Mouse (Mus musculus): ENCODE measurements around the gene Fxyd6. TPM values are rescaled to one million over a fixed set of nuclear protein-coding genes. Genes with fewer than 3 reads are reported as not detected.

Fxyd6 gene
- total RNA-seq (2021) = 100 to 1,000 TPM in 1 of 2 experiments, 10 to 100 TPM in 1; 81.1 to 111 TPM
- long read RNA-seq, transcript Fxyd6-203 (8 exons, 1,789 nt) = major isoform, 53 of 96 reads
- long read RNA-seq, transcript Fxyd6-201 (8 exons, 1,788 nt) = minor isoform, 35 of 96 reads
- long read RNA-seq, partial matches to known transcripts = 6 of 96 reads
- long read RNA-seq, other reads (novel, unspliced or antisense) = 2 of 96 reads

DNA sequence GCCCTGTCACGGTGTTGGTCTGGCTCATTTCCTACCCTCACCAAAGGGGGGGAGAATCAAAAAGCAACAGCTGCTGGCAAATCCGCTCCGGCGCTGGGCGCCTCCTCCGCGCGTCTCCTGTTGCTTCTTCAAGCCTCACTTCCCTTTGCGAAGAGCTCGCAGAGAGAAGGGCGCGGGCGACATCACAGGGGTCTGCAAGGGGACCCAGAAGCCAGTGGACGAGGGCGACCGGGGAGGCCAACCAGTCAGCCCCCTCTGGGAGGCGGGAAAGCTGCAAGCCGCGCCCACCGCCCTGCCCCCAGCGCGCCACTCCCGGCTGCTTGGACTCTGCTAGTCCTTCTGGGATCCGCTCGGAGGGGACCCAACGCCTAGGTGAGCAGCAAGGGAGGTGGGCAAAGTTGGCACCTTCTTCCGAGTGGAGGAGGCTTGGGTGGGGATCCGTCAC lies at the start of gene Fxyd6:
Fxyd6 (plus strand) TSS at position 69 of the 445 bp plus-strand sequence.
- DNase-seq (ENCODE audit: low spot score in 2 of 2) = peak in 1 of 2 experiments; percentile 35

DNA sequence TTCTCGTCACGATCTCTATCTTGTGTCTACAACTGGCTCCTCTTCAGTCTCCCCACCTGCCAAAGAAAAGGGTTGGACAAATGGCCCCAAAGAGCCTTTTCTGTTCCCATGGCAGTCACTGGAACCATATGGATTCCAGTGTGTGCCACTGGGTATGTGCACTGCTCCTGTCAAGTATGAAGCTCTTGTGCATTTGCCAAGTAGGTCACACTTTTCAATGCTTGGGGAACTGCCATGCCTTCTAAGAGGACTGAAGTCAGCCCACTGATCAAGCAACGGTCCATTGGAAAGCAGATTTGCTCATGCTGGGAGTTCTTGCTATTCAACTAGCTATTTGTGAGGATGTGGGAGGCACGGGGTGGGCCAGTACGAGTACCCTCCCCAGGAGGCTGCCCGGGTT lies 48.5 kb upstream of the Fxyd6 start:
- no peak for DNase-seq (ENCODE audit: low spot score in 2 of 2)

DNA sequence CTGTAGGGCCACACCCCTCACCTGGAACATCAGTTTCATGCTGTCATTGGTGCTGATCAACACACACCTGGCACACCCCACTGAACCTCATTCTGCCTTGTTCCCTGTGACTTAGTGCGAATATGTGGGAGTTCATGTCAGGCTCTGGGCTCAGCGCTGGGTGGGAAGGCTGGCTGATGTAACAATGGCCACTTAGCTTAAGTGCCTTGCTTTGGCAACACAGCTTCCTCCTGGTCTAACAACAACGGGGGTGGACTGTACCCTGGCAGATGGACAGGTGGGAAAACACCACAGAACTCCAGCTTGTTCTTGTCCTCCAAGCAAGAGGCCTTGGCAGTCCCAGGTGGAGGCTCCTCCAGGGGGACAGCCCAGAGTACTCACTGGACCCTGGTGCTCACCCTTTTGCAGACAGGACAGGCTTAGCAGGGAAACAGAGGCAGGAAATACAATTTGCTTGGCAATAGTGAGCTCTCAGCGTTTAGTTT lies 48.0 kb upstream of the Fxyd6 start:
- no peak for DNase-seq (ENCODE audit: low spot score in 2 of 2)

DNA sequence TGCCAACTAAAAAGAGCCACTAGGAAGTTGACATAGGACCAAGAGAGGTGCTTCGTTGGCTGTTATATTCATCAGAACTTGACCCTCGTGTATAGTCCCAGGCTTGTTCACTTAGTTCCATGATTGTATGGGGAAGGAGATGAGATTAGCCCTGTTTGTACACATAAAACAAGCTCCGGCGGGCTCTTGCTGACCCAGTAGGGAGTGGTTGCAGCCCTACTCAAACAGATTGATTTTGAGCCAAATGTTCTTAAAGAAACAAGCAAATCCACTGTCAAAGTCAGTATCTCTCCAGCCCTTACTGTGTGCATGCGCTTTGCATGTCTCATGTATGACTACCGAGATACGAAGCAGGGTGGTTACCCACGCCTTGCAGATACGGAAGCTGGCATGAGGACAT lies 43.6 kb upstream of the Fxyd6 start:
- no peak for DNase-seq (ENCODE audit: low spot score in 2 of 2)

DNA sequence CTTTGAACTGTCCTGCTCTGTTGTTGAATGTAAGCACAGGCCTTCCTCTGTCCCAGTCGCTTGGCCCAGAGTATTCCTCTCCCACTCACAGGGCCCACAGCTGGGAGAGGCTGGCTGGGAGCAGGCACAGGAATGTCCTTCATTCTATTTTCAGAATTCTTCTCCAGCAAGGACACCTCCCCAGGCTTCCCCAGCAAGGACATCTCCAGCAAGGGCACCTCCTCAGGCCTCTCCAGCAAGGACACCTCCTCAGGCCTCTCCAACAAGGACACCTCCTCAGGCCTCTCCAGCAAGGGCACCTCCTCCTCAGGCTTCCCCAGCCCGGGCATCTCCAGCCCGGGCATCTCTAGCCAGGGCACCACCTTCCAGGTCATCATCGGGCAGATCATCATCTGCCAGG lies 41.7 kb upstream of the Fxyd6 start:
- DNase-seq (ENCODE audit: low spot score in 2 of 2) = no peak

- no peak for DNase-seq (ENCODE audit: low spot score in 2 of 2)
Observed at GRCm38 (mm10) chr9:45329577-45329976, 40.4 kb upstream of the Fxyd6 start.

DNA sequence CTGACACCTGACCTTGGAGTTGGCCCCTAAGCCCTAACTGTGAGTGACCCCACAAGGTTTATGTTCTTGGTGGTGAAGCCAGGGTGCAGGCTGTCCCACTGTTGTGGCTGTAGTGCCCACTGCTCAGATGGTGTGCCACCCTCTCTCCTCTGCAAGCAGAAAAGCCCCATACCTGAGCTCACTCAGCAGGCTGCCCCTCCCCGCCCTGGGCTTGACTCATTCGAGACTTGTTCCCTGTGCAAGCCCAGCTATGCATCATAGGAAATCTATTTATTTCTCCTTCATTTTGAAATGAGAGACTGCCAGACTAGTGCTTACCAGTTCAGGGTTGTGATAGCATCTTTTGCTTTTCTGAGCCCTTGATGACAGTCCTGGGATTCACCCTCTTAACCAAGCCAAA lies 32.6 kb upstream of the Fxyd6 start:
- DNase-seq (ENCODE audit: low spot score in 2 of 2) = no peak

DNA sequence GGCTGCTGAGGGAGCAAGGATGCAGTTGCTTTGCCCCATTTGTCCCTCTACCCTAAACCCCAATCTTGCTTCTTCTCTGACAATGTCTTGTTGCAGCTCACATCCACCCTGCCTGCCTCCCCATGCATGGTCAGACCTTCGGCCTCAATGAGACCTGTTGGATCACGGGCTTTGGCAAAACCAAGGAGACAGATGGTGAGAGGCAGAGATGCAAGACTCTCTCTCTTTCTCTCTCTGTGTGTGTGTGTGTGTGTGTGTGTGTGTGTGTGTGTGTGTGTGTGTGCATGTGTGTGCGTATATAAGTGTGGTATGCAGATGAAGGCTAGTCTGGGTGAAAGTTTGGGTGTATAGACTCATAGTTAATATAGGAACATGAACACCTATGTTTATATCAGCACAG lies 26.9 kb upstream of the Fxyd6 start:
- DNase-seq (ENCODE audit: low spot score in 2 of 2) = no peak

GRCm38 (mm10) chr9:45345516-45345915 lies 24.5 kb upstream of the Fxyd6 start:
- DNase-seq (ENCODE audit: low spot score in 2 of 2) = peak in 1 of 2 experiments; percentile 22

GRCm38 (mm10) chr9:45346276-45346675 lies 23.7 kb upstream of the Fxyd6 start:
- DNase-seq (ENCODE audit: low spot score in 2 of 2) = no peak

DNA sequence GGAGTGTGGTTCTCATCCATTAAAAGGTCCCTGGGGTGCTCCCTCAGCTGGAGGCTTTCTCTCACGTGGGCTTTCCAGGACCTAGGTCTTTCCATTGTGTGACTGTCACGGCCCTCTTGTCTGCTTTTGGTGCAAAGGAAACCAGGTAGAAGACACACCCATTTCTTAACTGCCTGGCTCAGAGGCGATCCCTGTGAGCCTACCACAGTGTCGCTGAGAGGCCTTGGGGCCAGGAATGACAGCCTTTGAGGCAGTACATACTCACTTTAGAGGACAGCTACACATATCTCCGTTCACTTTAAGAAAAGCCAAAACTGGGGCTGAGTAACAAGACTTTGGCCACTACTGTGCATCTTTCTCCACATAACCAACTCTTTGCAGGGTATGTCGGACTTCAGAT lies 21.4 kb upstream of the Fxyd6 start:
- no peak for DNase-seq (ENCODE audit: low spot score in 2 of 2)

- DNase-seq (ENCODE audit: low spot score in 2 of 2) = no peak
Observed at GRCm38 (mm10) chr9:45349181-45349580, 20.8 kb upstream of the Fxyd6 start.

DNA sequence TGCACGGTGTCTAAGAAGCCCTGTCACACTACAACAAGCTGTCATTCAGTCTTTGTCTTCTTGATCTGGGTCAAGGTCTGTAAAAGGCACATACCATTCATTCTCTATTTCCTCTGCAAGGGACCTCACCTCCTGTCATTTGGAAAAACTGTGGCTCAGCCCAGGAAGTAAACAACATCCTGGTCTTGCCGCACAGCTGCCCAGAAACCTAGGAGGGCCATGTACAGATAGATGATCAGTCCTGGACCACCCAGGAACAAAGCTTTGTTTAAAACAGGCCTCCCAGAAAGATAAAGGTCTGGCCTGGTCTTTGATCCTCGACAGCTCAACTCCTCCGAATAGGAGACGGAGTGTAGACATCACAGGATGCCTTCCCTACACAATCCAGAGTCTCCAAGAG lies 20.1 kb upstream of the Fxyd6 start:
- DNase-seq (ENCODE audit: low spot score in 2 of 2) = no peak

GRCm38 (mm10) chr9:45355192-45355591 lies 14.8 kb upstream of the Fxyd6 start:
- DNase-seq (ENCODE audit: low spot score in 2 of 2) = no peak

- DNase-seq (ENCODE audit: low spot score in 2 of 2) = no peak
Observed at GRCm38 (mm10) chr9:45358356-45358755, 11.6 kb upstream of the Fxyd6 start.

GRCm38 (mm10) chr9:45362051-45362461 lies 7.9 kb upstream of the Fxyd6 start:
- no peak for DNase-seq (ENCODE audit: low spot score in 2 of 2)

DNA sequence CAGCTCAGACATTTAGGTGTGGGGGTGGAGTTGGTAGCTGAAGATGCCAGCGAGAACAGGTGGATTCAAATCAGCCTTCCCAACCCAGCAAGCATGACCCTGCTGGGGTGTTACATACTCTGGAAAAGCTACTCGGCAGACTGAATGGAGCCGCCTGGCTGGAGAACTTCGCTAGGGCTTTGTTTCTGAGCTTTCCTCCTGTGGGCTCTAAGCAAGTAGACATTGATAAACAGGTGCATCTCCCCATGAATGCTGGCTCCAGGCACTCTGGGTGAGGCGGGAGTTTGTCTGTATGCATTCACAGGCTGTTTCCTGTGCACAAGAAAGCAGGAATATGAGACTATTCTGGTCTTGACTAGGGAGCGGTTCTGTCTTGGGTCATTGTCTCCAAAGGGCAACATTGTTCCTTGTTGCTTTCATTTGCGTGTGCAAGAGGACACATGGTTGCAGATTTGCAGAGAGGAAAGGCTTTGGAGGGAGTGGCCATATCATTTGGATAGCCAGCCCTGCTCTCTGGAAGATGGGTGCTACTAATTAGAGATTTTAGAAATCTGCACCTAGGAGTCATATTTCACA lies 6.3 kb upstream of the Fxyd6 start:
- DNase-seq (ENCODE audit: low spot score in 2 of 2) = no peak

DNA sequence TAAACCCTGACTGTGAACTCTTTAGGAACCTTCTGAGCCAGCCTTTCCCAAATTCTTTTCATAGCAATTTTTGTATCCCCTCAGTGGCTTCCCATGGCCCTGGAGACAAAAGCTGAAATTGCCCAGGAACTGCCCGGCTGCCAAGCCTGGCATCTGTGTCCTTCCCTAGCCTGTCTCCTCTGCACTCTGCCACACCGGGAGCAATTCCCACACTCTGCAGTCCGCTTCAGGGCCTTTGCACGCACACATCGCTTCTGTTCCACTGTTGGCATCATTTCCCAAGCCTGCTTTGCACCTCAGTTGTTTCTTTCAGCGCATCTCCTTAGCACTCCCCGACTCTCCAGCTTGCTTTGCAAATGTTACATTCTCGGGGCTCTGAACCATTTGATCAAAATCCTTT lies 2.3 kb upstream of the Fxyd6 start:
- no peak for DNase-seq (ENCODE audit: low spot score in 2 of 2)

GRCm38 (mm10) chr9:45368341-45368901 lies 1.6 kb upstream of the Fxyd6 start:
- DNase-seq (ENCODE audit: low spot score in 2 of 2) = no peak

GRCm38 (mm10) chr9:45370616-45371336 lies 791 bp downstream of the Fxyd6 start:
- DNase-seq (ENCODE audit: low spot score in 2 of 2) = no peak

DNA sequence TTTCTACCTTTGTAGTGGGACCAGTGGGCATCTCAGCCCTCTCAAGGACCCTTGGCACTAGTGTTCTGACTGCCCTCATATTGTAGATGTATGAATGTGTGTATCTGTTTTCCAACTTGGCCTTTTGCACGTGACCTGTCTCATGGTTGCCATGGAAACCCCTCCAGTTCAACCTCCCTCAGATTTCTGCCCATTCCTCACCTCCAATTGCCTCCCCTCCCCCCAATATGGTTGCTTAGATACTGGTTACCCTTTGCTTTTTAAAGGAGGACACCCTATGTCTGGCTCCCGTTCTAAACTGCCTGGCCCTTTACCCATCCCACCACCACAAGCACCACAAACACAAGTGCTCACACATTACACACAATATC lies 1.3 kb downstream of the Fxyd6 start:
- no peak for DNase-seq (ENCODE audit: low spot score in 2 of 2)

DNA sequence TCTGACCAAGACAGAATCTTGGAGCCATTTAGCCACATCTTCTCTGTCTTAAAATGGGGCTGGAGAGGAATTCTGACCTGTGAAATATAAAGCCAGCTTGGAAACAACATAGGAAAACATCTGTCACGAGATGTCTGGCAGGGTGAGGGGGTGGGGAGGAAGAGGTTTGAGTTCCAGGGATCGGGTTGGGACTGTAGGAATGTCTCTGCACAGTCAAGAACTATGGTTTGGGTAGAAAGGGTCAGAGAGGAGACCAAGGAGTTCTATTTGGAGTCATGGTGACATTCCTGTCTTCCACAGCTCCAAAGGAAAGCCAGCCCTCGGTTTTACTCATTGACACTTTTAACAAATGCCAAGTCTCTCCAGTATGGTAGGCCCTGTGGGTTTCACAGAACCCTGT lies 3.9 kb downstream of the Fxyd6 start:
- DNase-seq (ENCODE audit: low spot score in 2 of 2) = no peak

Measured in layer of hippocampus, adult 18-20 months (tissue).